Mouse (Mus musculus) CH12.LX (cell line): ENCODE data around the gene Ptprb. TPM values are rescaled to one million over a fixed set of nuclear protein-coding genes. Genes with fewer than 3 reads are reported as not detected.

Source experiments
- DNase-seq: peaks from one replicate; pipeline ENCODE4 v3.0.0-alpha.2; 2013; ENCODE audit errors: extremely low read depth
- H3K27ac ChIP-seq: 2 replicates; pipeline ENCODE4 v1.5.1; 2012; ENCODE audit warnings: low read depth, mild to moderate bottlenecking, control low read depth, moderate library complexity; ENCODE audit not compliant: insufficient read depth
- H3K27me3 ChIP-seq: replicated peaks from 2 replicates; pipeline ENCODE3; 2012; ENCODE audit warnings: inconsistent platforms
- H3K36me3 ChIP-seq, 2 experiments: replicated peaks in 1 of 2; 2 replicates each; pipeline versions ENCODE3 to v1.6.1; 2012; ENCODE audit warnings: inconsistent platforms in 1 of 2, low read length in 1 of 2, mild to moderate bottlenecking in 1 of 2, mixed read lengths in 1 of 2, moderate library complexity in 1 of 2; ENCODE audit not compliant: control insufficient read depth in 1 of 2, insufficient read depth in 1 of 2
- H3K4me1 ChIP-seq, 2 experiments: 2 replicates each; pipeline ENCODE4 v1.6.1; 2012; ENCODE audit warnings: inconsistent platforms in 1 of 2, moderate library complexity in 1 of 2; ENCODE audit not compliant: insufficient read depth in 2 of 2, control insufficient read depth in 1 of 2
- H3K4me2 ChIP-seq: 2 replicates; pipeline ENCODE4 v1.6.1; 2012; ENCODE audit warnings: low read depth, mild to moderate bottlenecking, control low read depth; ENCODE audit not compliant: poor library complexity, insufficient read depth, severe bottlenecking
- H3K4me3 ChIP-seq, 3 experiments: fragments of 150-350 bp in 1 of 3; sonication (generic) in 1 of 3; replicated peaks in 1 of 3; 2 replicates each; pipeline versions ENCODE3 to v1.5.1; 2011 to 2012; ENCODE audit warnings: low read depth in 2 of 3, low read length in 2 of 3, mild to moderate bottlenecking in 2 of 3, moderate library complexity in 2 of 3, control low read depth in 1 of 3, improper control_type of control experiment in 1 of 3, inconsistent platforms in 1 of 3, mixed read lengths in 1 of 3; ENCODE audit not compliant: poor library complexity in 1 of 3
- H3K79me2 ChIP-seq: replicated peaks from 2 replicates; pipeline ENCODE4 v1.6.1; 2012; ENCODE audit warnings: mild to moderate bottlenecking, moderate library complexity; ENCODE audit not compliant: control insufficient read depth, poor library complexity, insufficient read depth, severe bottlenecking; ENCODE audit errors: extremely low read depth
- H3K9ac ChIP-seq: 2 replicates; pipeline ENCODE4 v1.6.1; 2012; ENCODE audit warnings: low read depth, mild to moderate bottlenecking, control low read depth, moderate library complexity; ENCODE audit not compliant: insufficient read depth
- H3K9me3 ChIP-seq: replicated peaks from 2 replicates; pipeline ENCODE3; 2012; ENCODE audit warnings: low read length, inconsistent platforms, mixed read lengths
- BHLHE40 ChIP-seq: IDR thresholded peaks from 2 replicates; pipeline ENCODE4 v1.6.1; 2011; ENCODE audit warnings: mild to moderate bottlenecking, low read depth, low read length, improper control_type of control experiment
- CHD1 ChIP-seq: IDR thresholded peaks from 2 replicates; pipeline ENCODE4 v1.6.1; 2012; ENCODE audit warnings: low read depth, low read length, improper control_type of control experiment, inconsistent platforms
- CTCF ChIP-seq, 2 experiments: IDR thresholded peaks in 1 of 2; conservative IDR thresholded peaks in 1 of 2; 2 replicates each; pipeline ENCODE4 v1.5.1; 2011 to 2012; ENCODE audit warnings: low read depth in 2 of 2, low read length in 2 of 2, improper control_type of control experiment in 1 of 2, inconsistent platforms in 1 of 2, mild to moderate bottlenecking in 1 of 2, moderate library complexity in 1 of 2
- ELF1 ChIP-seq: IDR thresholded peaks from 2 replicates; pipeline ENCODE4 v1.6.1; 2014; ENCODE audit warnings: low read depth, mild to moderate bottlenecking, inconsistent platforms, low read length, improper control_type of control experiment
- EP300 ChIP-seq: IDR thresholded peaks from 2 replicates; pipeline ENCODE4 v1.6.1; 2011; ENCODE audit warnings: low read length, improper control_type of control experiment
- IRF4 ChIP-seq: IDR thresholded peaks from 2 replicates; pipeline ENCODE4 v1.6.1; 2014; ENCODE audit warnings: low read depth, mild to moderate bottlenecking, inconsistent platforms, low read length, improper control_type of control experiment
- JUN ChIP-seq: IDR thresholded peaks from 2 replicates; pipeline ENCODE4 v1.6.1; 2011; ENCODE audit warnings: low read depth, mild to moderate bottlenecking, low read length, improper control_type of control experiment, moderate library complexity; ENCODE audit not compliant: insufficient read depth
- KAT2A ChIP-seq: IDR thresholded peaks from 2 replicates; pipeline ENCODE4 v1.6.1; 2012; ENCODE audit warnings: low read length, improper control_type of control experiment, inconsistent platforms; ENCODE audit not compliant: insufficient replicate concordance
- MAX ChIP-seq: IDR thresholded peaks from 2 replicates; pipeline ENCODE4 v1.6.1; 2011; ENCODE audit warnings: low read length, improper control_type of control experiment
- MAZ ChIP-seq: IDR thresholded peaks from 2 replicates; pipeline ENCODE4 v1.6.1; 2012; ENCODE audit warnings: low read depth, mild to moderate bottlenecking, inconsistent platforms, low read length, improper control_type of control experiment, moderate library complexity
- MXI1 ChIP-seq: IDR thresholded peaks from 2 replicates; pipeline ENCODE4 v1.6.1; 2011; ENCODE audit warnings: mild to moderate bottlenecking, low read depth, low read length, improper control_type of control experiment
- MYC ChIP-seq: IDR thresholded peaks from 2 replicates; pipeline ENCODE4 v1.6.1; 2011; ENCODE audit warnings: low read depth, mild to moderate bottlenecking, improper control_type of control experiment, low read length
- NELFE ChIP-seq: IDR thresholded peaks from 2 replicates; pipeline ENCODE4 v1.6.1; 2011; ENCODE audit warnings: low read depth, low read length, improper control_type of control experiment
- NRF1 ChIP-seq: IDR thresholded peaks from 2 replicates; pipeline ENCODE4 v1.6.1; 2014; ENCODE audit warnings: low read depth, mild to moderate bottlenecking, inconsistent platforms, low read length, improper control_type of control experiment, moderate library complexity
- dilution Hi-C: fragments of 300-500 bp; cut with MboI; formaldehyde crosslinking; loops from 2 replicates; pipeline ENCODE4 v1.14.3; 2020; ENCODE audit warnings: low sequenced_read_pairs; ENCODE audit not compliant: extremely low pct_unique_long_range_greater_than_20kb, extremely low pct_ligation_motif_present
- in situ Hi-C: fragments of 300-500 bp; cut with MboI; formaldehyde crosslinking; loops from 3 replicates; pipeline ENCODE4 v1.14.3; 2019; ENCODE audit warnings: low sequenced_read_pairs, low pct_ligation_motif_present, low pct_unique_long_range_greater_than_20kb, mixed read lengths
- polyA plus RNA-seq: library from polyadenylated mRNA; unstranded; fragments of >175 nt; gene quantifications from 2 replicates; pipeline ENCODE4 v1.2.1, GENCODE M21; 2012; ENCODE audit warnings: low read depth; ENCODE audit not compliant: insufficient read length
- total RNA-seq, 2 experiments: library from RNA; depleted of rRNA; stranded (reverse); fragments of 300-350 nt in 1 of 2; fragments of >200 nt in 1 of 2; gene quantifications; 2 replicates each; pipeline ENCODE4 v1.2.3; 2012 to 2014

The Ptprb gene
- total and polyA plus RNA-seq, 3 experiments = not detected

DNA sequence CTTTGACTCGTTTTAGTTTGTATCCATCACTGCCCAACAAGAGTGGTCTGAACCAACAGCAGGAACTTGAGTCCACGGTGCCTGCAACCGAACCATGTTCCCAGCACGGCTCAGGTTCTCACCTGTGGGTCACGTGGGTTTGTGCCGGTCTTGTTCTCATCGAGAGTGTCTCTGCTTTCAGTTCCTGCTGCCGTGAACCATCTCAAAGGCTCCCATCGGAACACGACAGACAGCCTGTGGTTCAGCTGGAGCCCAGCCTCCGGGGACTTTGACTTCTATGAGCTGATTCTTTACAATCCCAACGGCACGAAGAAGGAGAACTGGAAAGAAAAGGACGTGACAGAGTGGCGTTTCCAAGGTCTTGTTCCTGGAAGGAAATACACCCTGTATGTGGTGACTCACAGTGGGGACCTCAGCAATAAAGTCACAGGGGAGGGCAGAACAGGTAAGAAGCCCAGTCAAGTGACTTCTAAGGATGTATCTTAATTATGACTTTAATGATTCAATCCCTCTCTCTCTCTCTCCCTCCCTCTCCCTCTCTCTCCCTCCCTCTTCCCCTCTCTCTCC lies 71.4 kb downstream of the Ptprb start (continued):
- no peak for TF ChIP-seq MAZ
- no peak for TF ChIP-seq JUN
- TF ChIP-seq EP300 = peak; percentile 68
- peak; percentile 86 for TF ChIP-seq MAX
- no peak for TF ChIP-seq CHD1
- TF ChIP-seq MXI1 = no peak
- TF ChIP-seq IRF4 = peak; percentile 87
- TF ChIP-seq NELFE = no peak
- no peak for TF ChIP-seq NRF1
- TF ChIP-seq CTCF (conservative IDR thresholded peaks at IDR 0.05 in 1 of 2, IDR thresholded peaks at IDR 0.05 in 1 of 2; ENCODE audit: low read depth in 2 of 2, low read length in 2 of 2) = no peak

DNA sequence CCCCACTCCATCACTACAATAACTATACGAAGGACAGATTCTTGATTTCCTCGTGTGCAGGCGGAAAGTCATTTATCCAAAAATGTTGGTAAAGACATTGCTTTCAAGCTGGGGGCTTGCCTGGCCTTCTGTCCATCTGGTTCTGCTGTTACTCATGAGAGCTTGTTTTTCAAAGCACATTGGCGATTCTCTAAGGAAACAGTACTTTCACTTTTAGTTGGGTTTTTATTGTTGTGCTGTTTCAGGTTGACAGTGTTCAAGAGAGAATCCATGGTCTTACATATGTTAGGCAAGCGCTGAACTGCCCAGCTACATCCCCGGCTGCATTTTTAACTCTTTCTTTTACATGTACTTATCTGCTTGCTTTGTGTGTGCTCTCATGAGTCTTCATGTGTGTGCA lies 73.7 kb downstream of the Ptprb start:
- no peak for DNase-seq
- H3K4me3 ChIP-seq = no peak overlapping the region
- in situ Hi-C loops (loop anchor here (25.0 kb wide), 4 partner anchors 113 to 688 kb away; partner anchors contain the start of genes Kcnmb4 and Lrrc10), dilution Hi-C loops (no loop called here)
- H3K27ac ChIP-seq = no peak overlapping the region
- H3K4me2 ChIP-seq = peak overlapping the region; percentile 35; the same call in 1 of the 2 replicates
- H3K27me3 ChIP-seq = peaks cover 3% of the 10 kb centered on the region
- peaks cover 5 to 11% of the 10 kb centered on the region in 2 experiments for H3K4me1 ChIP-seq
- H3K9ac ChIP-seq = no peak overlapping the region
- no peaks in the 10 kb centered on the region for H3K9me3 ChIP-seq
- H3K79me2 ChIP-seq = no peaks in the 10 kb centered on the region
- TF ChIP-seq NELFE (no peak), BHLHE40 (peak; percentile 56; the same call in 1 of the 2 replicates), IRF4 (peak; percentile 67)
- no peaks in the 10 kb centered on the region for H3K36me3 ChIP-seq

DNA sequence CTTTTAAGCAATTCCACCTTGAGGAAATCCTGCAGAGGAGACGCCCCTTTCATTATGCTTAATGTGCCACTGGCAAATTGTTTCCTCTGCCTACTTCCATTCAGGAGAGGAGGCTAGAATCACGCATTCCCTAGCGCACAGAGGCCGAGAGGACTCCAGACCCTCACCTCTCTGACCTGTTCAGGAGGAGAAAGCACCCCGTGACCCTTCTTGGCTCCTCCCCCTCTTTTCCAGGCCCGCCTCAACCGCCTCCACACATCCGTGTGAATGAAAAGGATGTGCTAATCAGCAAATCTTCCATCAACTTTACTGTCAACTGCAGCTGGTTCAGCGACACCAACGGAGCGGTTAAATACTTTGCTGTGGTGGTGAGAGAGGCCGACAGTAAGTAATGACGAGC lies 75.2 kb downstream of the Ptprb start:
- H3K79me2 ChIP-seq = no peaks in the 10 kb centered on the region
- H3K27ac ChIP-seq = no peak overlapping the region
- H3K4me2 ChIP-seq = no peak overlapping the region
- peaks cover 5 to 11% of the 10 kb centered on the region in 2 experiments for H3K4me1 ChIP-seq
- DNase-seq = no peak
- dilution Hi-C loops (no loop called here), in situ Hi-C loops (no loop called here)
- no peaks in the 10 kb centered on the region for H3K36me3 ChIP-seq
- peaks cover 3% of the 10 kb centered on the region for H3K27me3 ChIP-seq
- no peaks in the 10 kb centered on the region for H3K9me3 ChIP-seq
- TF ChIP-seq CHD1 (no peak), KAT2A (no peak), MYC (no peak), MXI1 (no peak), ELF1 (no peak), NELFE (no peak)
- no peak overlapping the region for H3K9ac ChIP-seq
- H3K4me3 ChIP-seq = no peak overlapping the region
